Mouse (Mus musculus): ENCODE results near the gene Rln1.

DNA sequence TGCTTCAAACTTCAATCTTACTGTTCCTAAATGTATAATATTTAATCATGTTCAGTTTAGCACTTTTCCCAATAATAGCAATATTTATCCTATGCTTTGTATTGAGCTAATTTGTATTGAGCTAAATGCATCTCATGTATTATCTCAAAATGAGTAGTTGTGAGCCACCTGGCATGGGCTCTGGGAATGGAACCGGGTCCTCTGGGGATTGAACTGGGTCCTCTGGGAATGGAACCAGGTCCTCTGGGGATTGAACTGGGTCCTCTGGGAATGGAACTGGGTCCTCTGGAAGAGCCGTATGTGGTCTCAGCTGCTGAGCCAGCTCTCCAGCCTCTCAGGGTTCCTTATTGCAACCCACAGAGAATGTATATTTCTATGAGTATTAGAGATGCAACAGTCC lies 32.4 kb downstream of the Rln1 start:
- TF ChIP-seq POLR2A (IDR thresholded peaks at IDR 0.05; ENCODE audit: low read depth, low read length) (no peak), CTCF (IDR thresholded peaks at IDR 0.05; ENCODE audit: extremely low read depth, insufficient read depth, insufficient read length, insufficient replicate concordance) (no peak)
